Mouse (Mus musculus) adrenal gland, adult 18-20 months (tissue): ENCODE results near the gene Psenen. TPM values are rescaled to one million over a fixed set of nuclear protein-coding genes. Genes with fewer than 3 reads are reported as not detected.

Experiments used
- DNase-seq, 2 experiments: peaks; one replicate each; pipeline ENCODE4 v3.0.0; 2021 to 2022; ENCODE audit warnings: low spot score in 2 of 2
- long read RNA-seq, 2 experiments: library from polyadenylated mRNA; stranded (forward); transcript quantifications; one replicate each; pipeline ENCODE4 v2.0.0; 2021
- total RNA-seq, 2 experiments: library from RNA; stranded (reverse); gene quantifications; 1 replicate in 1 of 2; 2 replicates in 1 of 2; pipeline ENCODE4 v1.2.3; 2021

Psenen gene
- 100 to 1,000 TPM; 130 to 154 TPM for total RNA-seq
- long read RNA-seq, experiment 1, transcript Psenen-201 (4 exons, 708 nt), result major isoform, 24 of 31 reads
- long read RNA-seq, experiment 1, partial matches to known transcripts, result 2 of 31 reads
- long read RNA-seq, experiment 1, other reads (novel, unspliced or antisense), result 1 of 31 reads
- long read RNA-seq, experiment 2, transcript Psenen-203 (3 exons, 669 nt), result minor isoform, 20 of 108 reads
- long read RNA-seq, experiment 2, transcript Psenen-201 (4 exons, 708 nt), result major isoform, 80 of 108 reads
- long read RNA-seq, experiment 2, partial matches to known transcripts, result 3 of 108 reads
- long read RNA-seq, experiment 2, other reads (novel, unspliced or antisense), result 4 of 108 reads

DNA sequence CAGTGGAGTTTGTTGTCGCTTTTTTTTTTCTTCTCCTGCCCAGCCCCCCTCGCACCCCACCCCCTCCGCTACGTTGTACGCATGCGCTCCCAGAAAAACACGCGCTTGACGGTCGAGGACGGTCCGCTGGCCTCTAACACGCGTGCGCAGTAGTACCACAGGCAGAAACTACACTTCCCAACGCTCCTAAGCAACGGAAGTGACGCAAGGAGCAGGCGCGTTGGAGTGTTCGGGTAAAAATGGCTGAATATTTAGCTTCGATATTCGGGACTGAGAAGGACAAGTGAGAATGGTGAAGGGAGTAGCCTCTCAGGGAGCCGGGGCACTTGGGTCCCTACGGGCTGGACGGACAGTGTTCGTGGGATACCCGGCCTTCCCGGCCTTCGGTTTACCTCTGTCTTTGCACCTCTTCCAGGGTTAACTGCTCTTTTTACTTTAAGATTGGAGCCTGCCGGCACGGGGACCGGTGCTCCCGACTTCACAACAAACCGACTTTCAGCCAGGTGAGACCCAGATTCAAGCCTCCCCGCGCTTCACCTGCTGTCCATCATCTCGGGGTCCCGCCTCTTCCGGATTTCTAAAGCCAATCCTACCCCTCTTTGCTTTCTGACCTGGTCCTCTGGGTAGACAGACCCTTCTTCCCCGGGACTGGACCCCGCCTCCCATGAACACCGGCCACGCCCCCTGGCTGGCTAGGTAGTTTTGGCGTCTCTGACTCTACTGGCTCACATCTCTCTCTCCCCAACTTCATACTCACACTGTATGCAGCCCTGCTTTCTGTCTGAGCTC is at the start of gene Psenen, which contains the start of the genes U2af1l4 and Gm49396:
Gene Psenen, minus strand, starts transcription at position 511 of the 789 bp plus-strand sequence.
Gene U2af1l4, plus strand, starts transcription at position 185 of the 789 bp plus-strand sequence.
Gene Gm49396, plus strand, starts transcription at position 228 of the 789 bp plus-strand sequence.
- DNase-seq, result peak; percentile 88 to 90

DNA sequence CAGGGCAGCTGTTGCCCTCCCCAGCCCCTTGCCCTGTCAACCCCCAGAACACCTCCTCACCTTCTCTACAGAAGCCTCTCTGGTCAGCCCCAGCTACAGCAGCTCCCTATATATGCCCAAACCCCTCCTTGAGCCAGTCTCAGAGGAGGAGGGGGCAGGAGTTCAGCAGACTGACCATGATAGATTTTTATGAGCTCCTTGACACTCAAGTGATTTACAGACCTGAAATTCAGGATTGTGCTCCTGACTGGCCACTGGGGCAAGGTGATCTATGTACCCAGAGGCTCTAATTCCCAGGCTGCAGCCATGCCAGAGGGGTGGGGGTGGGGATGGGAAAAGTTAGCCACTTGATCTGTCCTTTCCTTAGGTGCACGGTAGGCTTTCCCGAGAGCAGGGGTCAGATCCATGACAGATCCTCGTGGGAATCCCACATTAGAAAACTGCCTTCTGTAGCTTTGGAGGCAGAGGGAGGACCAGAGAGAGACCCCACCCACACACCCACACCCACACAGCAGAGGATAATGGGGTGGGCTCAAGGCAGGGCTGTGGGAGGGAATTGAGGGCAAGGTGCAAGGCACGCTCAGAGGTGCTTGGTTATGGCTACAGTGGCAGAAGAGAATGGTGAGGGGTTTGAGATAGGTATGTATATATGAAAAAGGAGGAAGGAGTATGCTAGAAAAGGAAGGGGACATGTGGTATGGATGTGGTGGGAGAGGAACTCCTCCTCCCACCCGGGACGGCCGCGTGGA is 49.4 kb upstream of the Psenen start, which contains the start of gene Upk1a:
Gene Upk1a, minus strand, starts transcription at position 194 of the 749 bp plus-strand sequence.
- DNase-seq, result no peak

GRCm38 (mm10) chr7:30610043-30610442 is 46.6 kb upstream of the Psenen start:
- DNase-seq, result no peak

GRCm38 (mm10) chr7:30608476-30608875 is 45.0 kb upstream of the Psenen start:
- DNase-seq, result no peak

- DNase-seq, result peak in 1 of 2 experiments; percentile 56
These were observed 44.4 kb upstream of the Psenen start for GRCm38 (mm10) chr7:30607706-30608309.

GRCm38 (mm10) chr7:30604944-30605343 is 41.5 kb upstream of the Psenen start:
- DNase-seq, result no peak

DNA sequence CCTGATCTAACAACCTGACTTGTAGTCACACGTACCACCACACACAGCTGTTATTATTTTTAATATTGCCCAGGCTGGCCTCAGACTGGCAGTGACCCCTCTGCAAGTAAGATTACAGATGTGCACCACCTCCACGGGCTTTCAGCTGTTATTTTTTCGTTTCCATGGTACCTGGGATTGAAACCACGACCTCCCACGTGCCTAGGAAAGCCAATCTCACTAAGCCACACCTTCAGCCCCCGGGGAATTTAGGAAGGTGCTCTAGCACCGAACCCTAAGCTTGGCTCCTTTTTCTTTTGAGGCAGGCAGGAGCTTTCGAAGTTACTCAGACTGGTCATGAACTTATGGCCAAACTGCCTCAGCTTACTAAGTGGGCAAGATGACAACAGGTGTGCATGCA is 41.0 kb upstream of the Psenen start:
- no peak for DNase-seq

- DNase-seq, result no peak
These were observed 39.2 kb upstream of the Psenen start for GRCm38 (mm10) chr7:30602583-30602982.

- no peak for DNase-seq
These were observed 37.2 kb upstream of the Psenen start for GRCm38 (mm10) chr7:30600651-30601050.

DNA sequence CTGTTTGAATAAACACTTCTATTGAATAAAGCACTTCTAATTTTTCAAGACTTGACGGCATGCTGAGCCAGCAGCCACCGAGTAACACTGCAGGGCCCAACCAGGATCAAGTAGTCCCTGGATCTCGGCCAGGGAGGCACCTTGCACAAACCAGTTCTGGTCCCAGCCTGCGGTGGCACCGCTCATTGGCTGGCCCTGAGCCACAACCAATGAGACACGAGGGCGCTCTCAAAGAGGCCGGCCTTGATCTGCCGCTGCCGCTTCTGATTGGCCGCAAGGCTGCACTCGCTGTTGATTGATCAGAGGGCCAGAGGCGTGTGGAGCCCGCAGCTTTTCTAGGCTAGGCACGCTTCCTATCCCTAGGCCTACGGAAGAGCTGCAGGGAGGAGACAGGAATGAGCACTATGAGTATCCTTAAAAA is 36.5 kb upstream of the Psenen start:
- DNase-seq, result peak; percentile 78 to 82

GRCm38 (mm10) chr7:30598786-30599185 is 35.4 kb upstream of the Psenen start, which contains the start of gene Zbtb32:
TSS of gene Zbtb32 (minus strand) at chr7:30598909.
- DNase-seq, result no peak

DNA sequence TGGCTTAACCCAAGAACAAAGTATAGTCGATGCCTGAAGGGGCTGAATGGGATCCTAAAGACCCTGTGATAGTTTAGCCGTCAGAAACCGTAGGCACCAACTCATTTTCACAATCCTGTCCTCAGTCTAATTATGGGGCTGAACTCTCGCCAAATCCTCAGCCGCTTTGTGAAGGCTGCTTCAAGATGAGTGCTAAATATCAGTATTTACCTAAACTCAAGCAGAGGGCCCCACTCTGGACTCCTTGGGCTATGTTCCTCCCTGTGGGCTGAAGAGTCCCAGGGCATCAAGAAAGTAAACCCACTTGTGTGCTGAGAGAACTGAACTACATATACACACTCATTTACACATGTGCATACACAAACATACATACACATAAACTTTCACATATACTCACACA is 33.4 kb upstream of the Psenen start:
- no peak for DNase-seq

- DNase-seq, result no peak
These were observed 32.7 kb upstream of the Psenen start for GRCm38 (mm10) chr7:30596093-30596492.

DNA sequence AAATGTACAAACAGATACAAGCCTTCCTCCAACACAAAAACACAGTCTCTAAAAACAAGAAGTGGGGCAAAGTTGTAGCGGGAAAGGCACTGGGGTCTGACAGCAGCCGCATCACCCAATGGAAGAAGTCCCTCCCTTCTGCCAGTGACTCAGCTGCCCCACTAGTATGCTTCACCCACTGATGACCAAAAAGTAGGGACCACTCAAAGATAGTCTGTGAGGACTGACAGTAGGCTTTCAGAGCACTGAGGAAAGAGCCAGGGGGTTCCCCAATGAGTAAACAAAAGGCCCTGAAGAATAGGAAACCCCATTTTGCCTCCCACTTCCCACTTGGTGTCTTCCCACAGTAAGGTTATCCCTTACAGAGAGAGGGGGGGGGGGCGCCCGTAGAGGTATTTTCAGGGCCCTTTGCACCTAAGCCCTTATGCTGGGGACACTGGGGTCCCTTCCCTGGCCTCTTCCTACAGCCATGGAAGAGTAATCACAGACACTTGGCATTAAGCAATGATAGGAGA is 31.1 kb upstream of the Psenen start:
- no peak for DNase-seq

DNA sequence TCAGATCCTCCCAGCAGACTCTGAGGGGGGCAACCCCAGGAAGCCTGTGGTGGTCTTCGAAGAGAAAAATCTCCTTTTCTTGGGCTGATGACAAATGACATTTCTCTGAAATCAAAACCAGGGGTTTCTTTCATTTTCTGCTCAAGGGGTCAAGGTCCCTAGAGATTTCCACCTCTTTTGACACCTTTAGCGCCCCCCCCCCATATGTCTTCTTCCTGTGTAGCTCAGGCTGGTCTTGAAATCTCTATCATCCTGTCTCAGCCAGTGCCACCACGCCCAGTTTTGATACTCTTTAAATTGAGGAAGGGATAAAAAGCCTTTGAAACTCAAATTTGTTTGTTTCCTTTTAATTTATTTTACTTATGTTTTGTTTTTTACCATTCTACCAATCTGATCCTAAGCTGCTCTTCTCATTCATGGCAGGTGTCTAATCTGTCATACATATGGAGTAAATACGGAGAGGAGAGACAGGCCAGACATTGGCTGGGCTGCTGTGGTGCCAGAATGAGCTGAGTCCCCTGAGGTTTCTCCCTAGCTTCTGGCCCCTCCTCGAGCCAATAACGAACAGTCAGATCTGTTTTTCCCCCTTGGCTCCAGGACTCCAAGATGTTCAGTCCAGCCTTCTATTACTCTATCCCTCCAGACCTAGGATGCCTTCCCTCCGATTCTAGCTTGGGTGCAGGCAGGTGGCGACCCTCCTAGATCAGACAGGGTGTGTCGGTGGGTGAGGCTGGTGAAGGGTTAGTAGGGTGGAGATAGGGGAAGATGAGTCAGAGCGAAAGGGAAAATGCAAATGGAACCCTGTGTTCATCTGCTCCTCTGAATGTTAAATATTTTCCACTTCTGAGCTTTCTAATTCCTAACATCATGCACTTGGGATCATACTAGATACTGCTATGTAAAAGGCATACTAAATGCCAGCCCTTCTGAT is 30.4 kb upstream of the Psenen start:
- no peak for DNase-seq

- DNase-seq, result no peak
These were observed 29.5 kb upstream of the Psenen start for GRCm38 (mm10) chr7:30592772-30593423.

DNA sequence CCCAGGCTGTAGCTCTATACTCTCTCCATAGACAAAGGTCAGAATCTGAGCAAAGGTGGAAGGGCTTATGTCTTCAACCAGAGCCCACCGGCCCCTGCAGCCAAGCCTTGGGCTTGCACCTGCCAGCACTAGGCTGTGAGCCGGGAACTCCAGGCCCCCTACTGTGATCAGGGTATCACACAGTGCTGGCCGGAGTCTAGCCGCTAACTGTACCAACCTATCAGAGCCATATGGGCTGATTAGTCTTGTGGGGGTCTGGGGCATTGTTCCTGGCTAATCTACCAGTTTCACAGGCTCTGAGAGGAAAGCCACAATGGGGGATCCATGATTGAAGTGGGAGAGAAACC is 28.2 kb upstream of the Psenen start:
- no peak for DNase-seq

DNA sequence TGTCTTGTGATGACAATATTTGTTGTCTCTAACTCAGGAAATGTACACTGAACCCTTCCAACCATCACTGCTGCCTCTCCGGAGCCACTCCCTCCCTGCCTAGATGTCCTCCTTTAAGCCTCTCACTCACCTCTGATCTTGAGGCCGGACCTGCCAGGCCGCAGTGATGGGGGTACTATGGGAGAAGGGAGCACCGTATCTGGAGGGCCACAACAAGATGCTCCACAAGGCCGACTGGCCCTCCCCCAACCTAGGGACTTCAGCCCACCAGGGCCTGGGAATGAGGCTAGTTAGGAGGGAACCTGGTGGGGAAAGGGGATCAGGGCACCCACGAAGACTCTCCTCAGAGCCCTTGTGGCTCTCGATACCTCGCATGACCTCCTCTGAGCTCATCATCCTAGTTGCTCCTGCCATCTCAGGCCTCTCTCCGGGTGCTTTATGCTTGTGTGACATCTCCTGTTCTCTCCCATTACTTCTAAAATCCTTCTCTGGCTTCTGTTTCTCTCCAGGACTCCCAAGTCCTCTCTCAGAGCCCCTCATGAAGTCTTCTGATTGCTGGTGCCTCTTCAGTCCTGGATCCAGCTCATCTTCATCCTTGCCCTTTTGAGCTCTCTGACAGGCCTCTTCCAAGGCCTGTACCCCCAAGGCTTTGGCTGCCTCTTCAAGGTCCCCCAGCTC is 27.6 kb upstream of the Psenen start:
- peak in 1 of 2 experiments; percentile 2 for DNase-seq
